Comparison of ENCODE assay signal across 16 mouse cellular contexts in the genomic region with DNA sequence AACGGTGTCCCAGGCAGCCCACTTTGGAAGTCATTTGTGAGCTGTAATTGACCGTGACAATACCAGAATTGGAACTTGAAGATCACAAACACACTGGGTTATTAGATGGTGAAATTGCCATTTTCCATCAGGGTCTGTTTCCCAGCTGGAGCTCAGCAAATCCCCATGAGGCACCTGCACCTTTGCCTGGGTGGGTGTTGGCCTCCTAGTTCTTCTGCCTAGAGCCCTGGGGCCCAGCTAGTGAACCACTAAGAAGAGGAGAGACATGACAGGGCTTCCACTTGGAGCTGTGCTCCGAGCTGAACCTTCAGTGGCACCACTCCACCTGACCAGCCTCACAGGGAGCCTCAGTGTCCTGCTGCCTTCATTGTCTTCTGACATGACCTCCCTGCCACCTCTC.
"Had no signal": no experiment of that assay in that cellular context is flagged by ENCODE, and none has a peak within 500 bp of the region (broad histone marks: within the 10 kb centered on the region; RNA-seq: fewer than 3 reads in every experiment).

No protein-coding gene starts in this region.

- H3K36me3 ChIP-seq: neural tube, embryonic 13.5 days; neural tube, embryonic 15.5 days; stomach, embryonic 15.5 days had no signal

- H3K4me2 ChIP-seq: neural tube, embryonic 13.5 days; neural tube, embryonic 15.5 days; stomach, embryonic 15.5 days had no signal

- H3K27me3 ChIP-seq: neural tube, embryonic 13.5 days; neural tube, embryonic 15.5 days; stomach, embryonic 15.5 days had no signal

- DNase-seq: retina, postnatal 1 day; right cerebral cortex, adult 18-20 months; right cerebral cortex, postnatal 14 days; right cerebral cortex, postnatal 25 days; right cerebral cortex, postnatal 4 days; spleen, adult 18-20 months; thymus, adult 18-20 months; thymus, adult 2 months; thymus, postnatal 14 days; thymus, postnatal 25 days; thymus, postnatal 36 days; thymus, postnatal 4 days had no signal

- H3K9me3 ChIP-seq: neural tube, embryonic 13.5 days; neural tube, embryonic 15.5 days; stomach, embryonic 15.5 days had no signal

- H3K4me1 ChIP-seq: neural tube, embryonic 13.5 days; stomach, embryonic 15.5 days had no signal

- H3K27ac ChIP-seq: neural tube, embryonic 13.5 days; neural tube, embryonic 15.5 days; stomach, embryonic 15.5 days; stomach, postnatal 0 days had no signal

- H3K4me3 ChIP-seq: neural tube, embryonic 13.5 days; neural tube, embryonic 15.5 days; stomach, embryonic 15.5 days had no signal
